Mouse (Mus musculus): ENCODE data around the gene Tmem235. TPM values are rescaled to one million over a fixed set of nuclear protein-coding genes. Genes with fewer than 3 reads are reported as not detected.

The Tmem235 gene
- total RNA-seq, 2 experiments from 2014 or later: 0.36 TPM; not detected in 1

GRCm38 (mm10) chr11:117854241-117854640 is 6.3 kb upstream of the Tmem235 start:
- DNase-seq (ENCODE audit: extremely low spot score in 1 of 2, low spot score in 2 of 2): no peak
- intact Hi-C loops (cut with DNase I): no loop called here

GRCm38 (mm10) chr11:117855360-117855759 is 5.2 kb upstream of the Tmem235 start:
- DNase-seq (ENCODE audit: extremely low spot score in 1 of 2, low spot score in 2 of 2): no peak
- intact Hi-C loops (cut with DNase I): no loop called here

GRCm38 (mm10) chr11:117855975-117856374 is 4.6 kb upstream of the Tmem235 start:
- intact Hi-C loops (cut with DNase I): no loop called here
- DNase-seq (ENCODE audit: extremely low spot score in 1 of 2, low spot score in 2 of 2): no peak

GRCm38 (mm10) chr11:117857462-117857861 is 3.1 kb upstream of the Tmem235 start:
- intact Hi-C loops (cut with DNase I): no loop called here
- no peak for DNase-seq (ENCODE audit: extremely low spot score in 1 of 2, low spot score in 2 of 2)

- intact Hi-C loops (cut with DNase I): no loop called here
- DNase-seq (ENCODE audit: extremely low spot score in 1 of 2, low spot score in 2 of 2): no peak
Observed at GRCm38 (mm10) chr11:117858392-117858791, 2.2 kb upstream of the Tmem235 start.

- intact Hi-C loops (cut with DNase I): no loop called here
- DNase-seq (ENCODE audit: extremely low spot score in 1 of 2, low spot score in 2 of 2): no peak
Observed at GRCm38 (mm10) chr11:117863174-117863856, 2.8 kb downstream of the Tmem235 start.

- intact Hi-C loops (cut with DNase I): no loop called here
- no peak for DNase-seq (ENCODE audit: extremely low spot score in 1 of 2, low spot score in 2 of 2)
Observed at GRCm38 (mm10) chr11:117864805-117865204, 4.3 kb downstream of the Tmem235 start.

- intact Hi-C loops (cut with DNase I): no loop called here
- no peak for DNase-seq (ENCODE audit: extremely low spot score in 1 of 2, low spot score in 2 of 2)
Observed at GRCm38 (mm10) chr11:117865988-117866387, 5.4 kb downstream of the Tmem235 start.

GRCm38 (mm10) chr11:117870688-117871365 is 10.3 kb downstream of the Tmem235 start:
- intact Hi-C loops (cut with DNase I): loop anchor here (2.0 to 5.0 kb wide), 3 partner anchors 96 to 234 kb away; no protein-coding TSS in a partner anchor
- peak; percentile 76 to 85 for DNase-seq (ENCODE audit: extremely low spot score in 1 of 2, low spot score in 2 of 2)

GRCm38 (mm10) chr11:117871376-117871775 is 10.8 kb downstream of the Tmem235 start:
- no peak for DNase-seq (ENCODE audit: extremely low spot score in 1 of 2, low spot score in 2 of 2)
- intact Hi-C loops (cut with DNase I): loop anchor here (2.0 to 5.0 kb wide), 3 partner anchors 96 to 233 kb away; no protein-coding TSS in a partner anchor

- peak in 1 of 2 experiments; percentile 30 for DNase-seq (ENCODE audit: extremely low spot score in 1 of 2, low spot score in 2 of 2)
- intact Hi-C loops (cut with DNase I): loop anchor here (2.0 to 5.0 kb wide), 3 partner anchors 95 to 233 kb away; no protein-coding TSS in a partner anchor
Observed at GRCm38 (mm10) chr11:117871911-117872584, 11.5 kb downstream of the Tmem235 start.

GRCm38 (mm10) chr11:117872861-117873608 is 12.5 kb downstream of the Tmem235 start, which contains the start of gene Tha1:
Gene Tha1 (minus strand): TSS chr11:117873481.
- DNase-seq (ENCODE audit: extremely low spot score in 1 of 2, low spot score in 2 of 2): peak; percentile 66 to 89
- intact Hi-C loops (cut with DNase I): loop anchor here (5.0 kb wide), 1 partner anchor 94 kb away; no protein-coding TSS in a partner anchor

- DNase-seq (ENCODE audit: extremely low spot score in 1 of 2, low spot score in 2 of 2): peak in 1 of 2 experiments; percentile 33
- intact Hi-C loops (cut with DNase I): loop anchor here (5.0 kb wide), 1 partner anchor 93 kb away; no protein-coding TSS in a partner anchor
Observed at GRCm38 (mm10) chr11:117874419-117874818, 13.9 kb downstream of the Tmem235 start.

GRCm38 (mm10) chr11:117875681-117876080 is 15.1 kb downstream of the Tmem235 start:
- intact Hi-C loops (cut with DNase I): no loop called here
- DNase-seq (ENCODE audit: extremely low spot score in 1 of 2, low spot score in 2 of 2): no peak

- intact Hi-C loops (cut with DNase I): no loop called here
- peak in 1 of 2 experiments; percentile 77 for DNase-seq (ENCODE audit: extremely low spot score in 1 of 2, low spot score in 2 of 2)
Observed at GRCm38 (mm10) chr11:117877917-117878745, 17.6 kb downstream of the Tmem235 start.

- intact Hi-C loops (cut with DNase I): no loop called here
- DNase-seq (ENCODE audit: extremely low spot score in 1 of 2, low spot score in 2 of 2): peak in 1 of 2 experiments; percentile 47
Observed at GRCm38 (mm10) chr11:117878892-117879291, 18.3 kb downstream of the Tmem235 start.

GRCm38 (mm10) chr11:117879676-117880075 is 19.1 kb downstream of the Tmem235 start:
- intact Hi-C loops (cut with DNase I): no loop called here
- DNase-seq (ENCODE audit: extremely low spot score in 1 of 2, low spot score in 2 of 2): no peak
